Mouse (Mus musculus): ENCODE data around the gene Il6ra. TPM values are rescaled to one million over a fixed set of nuclear protein-coding genes. Genes with fewer than 3 reads are reported as not detected.
A peak's percentile ranks its signal among the peaks of the same experiment; 100 is the strongest.

Il6ra gene
- 1.9 and 2.3 TPM in 2 replicates for polyA plus RNA-seq (2011; ENCODE audit: insufficient read length, low read depth, missing spikeins)

DNA sequence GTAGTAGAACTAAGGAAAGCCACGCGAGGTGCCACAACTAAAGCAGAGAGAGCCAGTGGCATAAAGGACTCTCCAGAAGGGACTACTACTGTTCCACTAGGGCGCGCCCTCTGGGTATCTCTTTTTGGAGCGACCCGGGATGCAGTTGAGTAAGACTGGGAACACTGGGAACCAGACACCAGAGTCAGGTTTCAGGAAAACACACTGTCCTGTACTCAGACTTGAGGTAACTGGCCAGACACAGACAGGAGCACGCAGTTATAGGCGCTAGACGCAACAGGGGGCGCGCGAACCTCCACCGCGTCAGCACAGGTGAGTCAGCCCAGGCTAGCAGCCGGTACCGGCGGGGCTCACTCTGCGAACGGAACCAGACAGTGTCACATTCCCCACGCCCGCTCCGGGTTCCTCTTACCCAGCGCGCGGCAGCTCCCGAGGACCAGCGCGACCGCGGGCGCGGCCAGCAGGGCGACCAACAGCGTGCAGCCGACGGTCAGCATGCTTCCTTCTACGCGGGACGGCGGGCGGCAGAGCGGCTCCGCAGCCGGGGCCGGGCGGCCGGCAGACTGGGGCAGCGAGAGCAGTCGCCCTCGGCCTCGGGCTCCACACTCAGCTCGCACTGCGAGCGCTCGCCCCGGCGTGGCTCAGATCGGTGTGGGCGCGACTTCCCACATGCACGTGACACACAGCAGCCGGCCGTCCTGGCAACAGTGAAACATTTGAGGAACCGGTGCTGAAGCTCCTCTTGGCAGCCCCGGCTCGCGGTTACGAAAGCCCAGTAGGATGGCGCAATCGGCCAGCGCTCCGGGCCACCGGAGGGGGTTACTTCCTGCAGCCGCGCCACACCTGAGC, at the start of gene Il6ra:
Gene Il6ra, minus strand, starts transcription at position 654 of the 849 bp plus-strand sequence.
- peak; percentile 46; the same call in 1 of the 2 replicates for TF ChIP-seq CTCF (IDR thresholded peaks at IDR 0.05; ENCODE audit: borderline replicate concordance, insufficient read depth, low read length)
- TF ChIP-seq POLR2A (IDR thresholded peaks at IDR 0.05; ENCODE audit: low read depth, low read length) = peak; percentile 45; the same call in 1 of the 2 replicates
- peak within 1 kb of the TSS; percentile 34 for H3K4me3 ChIP-seq (ENCODE audit: insufficient read depth, low read length)
- peaks cover 5% of the 10 kb centered on the region; the same call in 1 of the 2 replicates for H3K4me1 ChIP-seq (ENCODE audit: control insufficient read depth, insufficient read depth, low read length)
- H3K27ac ChIP-seq (ENCODE audit: insufficient read depth, low read length) = peak within 1 kb of the TSS; percentile 50

GRCm38 (mm10) chr3:89962059-89962750, 49.2 kb upstream of the Il6ra start:
- Histone ChIP-seq H3K27ac (ENCODE audit: insufficient read depth, low read length) (peak overlapping the region; percentile 96), H3K4me3 (ENCODE audit: insufficient read depth, low read length) (peak overlapping the region; percentile 97), H3K4me1 (ENCODE audit: control insufficient read depth, insufficient read depth, low read length) (peaks cover 9% of the 10 kb centered on the region; the same call in 1 of the 2 replicates)
- TF ChIP-seq POLR2A (IDR thresholded peaks at IDR 0.05; ENCODE audit: low read depth, low read length) (peak; percentile 71; the same call in 1 of the 2 replicates), CTCF (IDR thresholded peaks at IDR 0.05; ENCODE audit: borderline replicate concordance, insufficient read depth, low read length) (no peak)

- no peak for TF ChIP-seq CTCF (IDR thresholded peaks at IDR 0.05; ENCODE audit: borderline replicate concordance, insufficient read depth, low read length)
- no peak for TF ChIP-seq POLR2A (IDR thresholded peaks at IDR 0.05; ENCODE audit: low read depth, low read length)
- Histone ChIP-seq H3K4me3 (ENCODE audit: insufficient read depth, low read length) (peak overlapping the region; percentile 97), H3K27ac (ENCODE audit: insufficient read depth, low read length) (peak overlapping the region; percentile 96), H3K4me1 (ENCODE audit: control insufficient read depth, insufficient read depth, low read length) (peaks cover 9% of the 10 kb centered on the region; the same call in 1 of the 2 replicates)
These were observed 48.4 kb upstream of the Il6ra start for GRCm38 (mm10) chr3:89961436-89961835.

- Histone ChIP-seq H3K4me3 (ENCODE audit: insufficient read depth, low read length) (peak overlapping the region; percentile 97), H3K27ac (ENCODE audit: insufficient read depth, low read length) (no peak overlapping the region), H3K4me1 (ENCODE audit: control insufficient read depth, insufficient read depth, low read length) (peaks cover 9% of the 10 kb centered on the region; the same call in 1 of the 2 replicates)
- TF ChIP-seq POLR2A (IDR thresholded peaks at IDR 0.05; ENCODE audit: low read depth, low read length) (no peak; the same call in 1 of the 2 replicates), CTCF (IDR thresholded peaks at IDR 0.05; ENCODE audit: borderline replicate concordance, insufficient read depth, low read length) (no peak)
These were observed 47.5 kb upstream of the Il6ra start for GRCm38 (mm10) chr3:89960469-89960868.

DNA sequence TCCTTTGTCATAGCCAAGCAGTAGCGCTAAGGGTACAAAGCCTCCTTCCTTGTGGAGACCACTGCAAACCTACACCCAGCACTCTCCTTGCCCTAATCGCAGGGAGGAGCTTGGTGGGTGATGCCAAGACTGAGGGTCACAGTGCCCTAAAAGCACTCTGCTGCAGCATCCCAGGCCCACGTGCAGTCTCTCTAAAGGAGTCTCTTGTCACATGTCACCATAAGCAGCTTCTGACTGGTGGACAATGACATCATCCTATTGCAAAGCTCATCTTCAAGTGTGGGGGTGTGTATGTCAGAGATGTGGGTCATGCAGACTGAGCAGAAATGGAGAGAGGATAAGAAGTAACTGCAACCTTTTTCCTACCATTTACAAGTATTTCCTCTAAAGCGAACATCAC, 46.4 kb upstream of the Il6ra start:
- Histone ChIP-seq H3K4me3 (ENCODE audit: insufficient read depth, low read length) (no peak overlapping the region), H3K4me1 (ENCODE audit: control insufficient read depth, insufficient read depth, low read length) (peaks cover 6% of the 10 kb centered on the region; the same call in 1 of the 2 replicates), H3K27ac (ENCODE audit: insufficient read depth, low read length) (no peak overlapping the region)
- TF ChIP-seq POLR2A (IDR thresholded peaks at IDR 0.05; ENCODE audit: low read depth, low read length) (no peak), CTCF (IDR thresholded peaks at IDR 0.05; ENCODE audit: borderline replicate concordance, insufficient read depth, low read length) (no peak)

- TF ChIP-seq POLR2A (IDR thresholded peaks at IDR 0.05; ENCODE audit: low read depth, low read length) (no peak), CTCF (IDR thresholded peaks at IDR 0.05; ENCODE audit: borderline replicate concordance, insufficient read depth, low read length) (no peak)
- H3K4me3 ChIP-seq (ENCODE audit: insufficient read depth, low read length) = no peak overlapping the region
- no peak overlapping the region for H3K27ac ChIP-seq (ENCODE audit: insufficient read depth, low read length)
- H3K4me1 ChIP-seq (ENCODE audit: control insufficient read depth, insufficient read depth, low read length) = peaks cover 6% of the 10 kb centered on the region; the same call in 1 of the 2 replicates
These were observed 44.9 kb upstream of the Il6ra start for GRCm38 (mm10) chr3:89957880-89958279.

GRCm38 (mm10) chr3:89956177-89956971, 43.4 kb upstream of the Il6ra start:
- Histone ChIP-seq H3K4me3 (ENCODE audit: insufficient read depth, low read length) (no peak overlapping the region), H3K27ac (ENCODE audit: insufficient read depth, low read length) (no peak overlapping the region), H3K4me1 (ENCODE audit: control insufficient read depth, insufficient read depth, low read length) (peaks cover 6% of the 10 kb centered on the region; the same call in 1 of the 2 replicates)
- no peak for TF ChIP-seq POLR2A (IDR thresholded peaks at IDR 0.05; ENCODE audit: low read depth, low read length)
- no peak for TF ChIP-seq CTCF (IDR thresholded peaks at IDR 0.05; ENCODE audit: borderline replicate concordance, insufficient read depth, low read length)

DNA sequence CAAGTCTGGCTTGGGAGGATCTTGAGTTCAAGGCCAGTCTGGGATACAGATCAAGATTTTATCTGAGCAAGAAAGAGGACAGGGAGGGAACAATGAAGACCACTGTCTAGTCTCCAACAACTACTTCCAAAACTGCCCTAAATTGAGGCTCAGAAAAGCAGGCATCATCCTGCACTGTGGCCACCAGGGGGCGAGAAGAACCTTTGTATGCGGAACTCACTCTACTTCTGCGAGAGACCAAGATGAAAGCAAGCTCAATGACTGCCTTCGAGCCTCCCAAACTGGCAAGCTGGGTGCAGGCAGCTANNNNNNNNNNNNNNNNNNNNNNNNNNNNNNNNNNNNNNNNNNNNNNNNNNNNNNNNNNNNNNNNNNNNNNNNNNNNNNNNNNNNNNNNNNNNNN, 40.4 kb upstream of the Il6ra start:
- H3K27ac ChIP-seq (ENCODE audit: insufficient read depth, low read length) = no peak overlapping the region
- peak; percentile 81; the same call in 1 of the 2 replicates for TF ChIP-seq CTCF (IDR thresholded peaks at IDR 0.05; ENCODE audit: borderline replicate concordance, insufficient read depth, low read length)
- no peak for TF ChIP-seq POLR2A (IDR thresholded peaks at IDR 0.05; ENCODE audit: low read depth, low read length)
- no peaks in the 10 kb centered on the region for H3K4me1 ChIP-seq (ENCODE audit: control insufficient read depth, insufficient read depth, low read length)
- H3K4me3 ChIP-seq (ENCODE audit: insufficient read depth, low read length) = no peak overlapping the region

GRCm38 (mm10) chr3:89948655-89949054, 35.7 kb upstream of the Il6ra start:
- TF ChIP-seq POLR2A (IDR thresholded peaks at IDR 0.05; ENCODE audit: low read depth, low read length) (no peak), CTCF (IDR thresholded peaks at IDR 0.05; ENCODE audit: borderline replicate concordance, insufficient read depth, low read length) (no peak)
- no peak overlapping the region for H3K4me3 ChIP-seq (ENCODE audit: insufficient read depth, low read length)
- no peaks in the 10 kb centered on the region for H3K4me1 ChIP-seq (ENCODE audit: control insufficient read depth, insufficient read depth, low read length)
- no peak overlapping the region for H3K27ac ChIP-seq (ENCODE audit: insufficient read depth, low read length)
